ENCODE assay signal across 8 mouse cellular contexts in genomic region chr1:177442196-177442808, GRCm38 (mm10). TPM values are rescaled to one million over a fixed set of nuclear protein-coding genes. Genes with fewer than 3 reads are reported as not detected.
DNase-seq lines count a peak whose midpoint lies in the region; ATAC-seq and TF ChIP-seq lines count a peak whose summit lies in the region.

TSS of gene Zbtb18 (plus strand) at chr1:177442351.

- TF ChIP-seq CTCF in E14TG2a.4 (conservative IDR thresholded peaks at IDR 0.05; ENCODE audit: low read length), result no peak
- no peak for TF ChIP-seq CTCF in heart, postnatal 0 days (IDR thresholded peaks at IDR 0.05; ENCODE audit: low read depth)

- peaks cover 2% of the 10 kb centered on the region for H3K36me3 ChIP-seq in E14TG2a.4 (ENCODE audit: insufficient read depth, low read length)
- peaks cover 4% of the 10 kb centered on the region; the same call in 1 of the 2 replicates for H3K36me3 ChIP-seq in embryonic facial prominence, embryonic 14.5 days (ENCODE audit: control insufficient read depth, insufficient read depth, low read length)
- peaks cover 4% of the 10 kb centered on the region; the same call in 1 of the 2 replicates for H3K36me3 ChIP-seq in heart, postnatal 0 days (replicated peaks; ENCODE audit: control insufficient read depth, insufficient read depth, low read length)
- H3K36me3 ChIP-seq in limb, embryonic 10.5 days, result peaks cover 2% of the 10 kb centered on the region
- no peaks in the 10 kb centered on the region for H3K36me3 ChIP-seq in neural tube, embryonic 12.5 days

- TF ChIP-seq EP300 in heart, postnatal 0 days (IDR thresholded peaks at IDR 0.05; ENCODE audit: low read depth), result no peak

- H3K9me3 ChIP-seq in E14TG2a.4 (ENCODE audit: low read length), result peaks cover 12% of the 10 kb centered on the region
- no peaks in the 10 kb centered on the region for H3K9me3 ChIP-seq in embryonic facial prominence, embryonic 14.5 days (ENCODE audit: control insufficient read depth, low read length)
- no peaks in the 10 kb centered on the region for H3K9me3 ChIP-seq in heart, postnatal 0 days (replicated peaks; ENCODE audit: control insufficient read depth, low read length)
- H3K9me3 ChIP-seq in limb, embryonic 10.5 days (replicated peaks), result no peaks in the 10 kb centered on the region
- no peaks in the 10 kb centered on the region for H3K9me3 ChIP-seq in neural tube, embryonic 12.5 days

- H3K4me3 ChIP-seq in E14TG2a.4 (replicated peaks; ENCODE audit: low read length), result peak within 1 kb of the TSS; percentile 92
- H3K4me3 ChIP-seq in embryonic facial prominence, embryonic 14.5 days (ENCODE audit: low read depth, low read length), result peak within 1 kb of the TSS; percentile 82
- H3K4me3 ChIP-seq in heart, postnatal 0 days (ENCODE audit: low read depth, low read length), result peak within 1 kb of the TSS; percentile 92
- peak within 1 kb of the TSS; percentile 84 for H3K4me3 ChIP-seq in limb, embryonic 10.5 days
- H3K4me3 ChIP-seq in neural tube, embryonic 12.5 days, result peak within 1 kb of the TSS; percentile 82

- H3K4me1 ChIP-seq in E14TG2a.4 (replicated peaks; ENCODE audit: low read depth, low read length), result peaks cover 25% of the 10 kb centered on the region
- H3K4me1 ChIP-seq in embryonic facial prominence, embryonic 14.5 days (ENCODE audit: control insufficient read depth, insufficient read depth, low read length), result peaks cover 27% of the 10 kb centered on the region
- H3K4me1 ChIP-seq in heart, postnatal 0 days (ENCODE audit: control insufficient read depth, insufficient read depth), result peaks cover 16% of the 10 kb centered on the region
- peaks cover 42% of the 10 kb centered on the region for H3K4me1 ChIP-seq in limb, embryonic 10.5 days
- H3K4me1 ChIP-seq in neural tube, embryonic 12.5 days, result peaks cover 34% of the 10 kb centered on the region

- peaks cover 26% of the 10 kb centered on the region for H3K27me3 ChIP-seq in E14TG2a.4 (ENCODE audit: insufficient read depth, low read length)
- H3K27me3 ChIP-seq in embryonic facial prominence, embryonic 14.5 days (replicated peaks; ENCODE audit: control insufficient read depth, insufficient read depth, low read length), result no peaks in the 10 kb centered on the region
- H3K27me3 ChIP-seq in heart, postnatal 0 days (ENCODE audit: control insufficient read depth, insufficient read depth, low read length), result no peaks in the 10 kb centered on the region
- H3K27me3 ChIP-seq in limb, embryonic 10.5 days (ENCODE audit: low read depth, poor library complexity, severe bottlenecking), result no peaks in the 10 kb centered on the region
- no peaks in the 10 kb centered on the region for H3K27me3 ChIP-seq in neural tube, embryonic 12.5 days (replicated peaks)

- DNase-seq in frontal cortex, adult 2 months (ENCODE audit: extremely low spot score in 1 of 2, low spot score in 1 of 2), result no peak
- no peak for DNase-seq in frontal cortex, postnatal 36 days (ENCODE audit: low spot score in 2 of 2)
- no peak for DNase-seq in embryonic facial prominence, embryonic 14.5 days (ENCODE audit: low spot score)
- DNase-seq in heart, postnatal 0 days (ENCODE audit: low spot score), result no peak
- DNase-seq in limb, embryonic 10.5 days (ENCODE audit: low spot score), result peak; percentile 69
- no peak for DNase-seq in ovary, adult 18-20 months (ENCODE audit: low spot score)

- ATAC-seq in embryonic facial prominence, embryonic 14.5 days (ENCODE audit: low read depth), result peak; percentile 2; the same call in 1 of the 2 replicates
- ATAC-seq in heart, postnatal 0 days (ENCODE audit: insufficient read depth, low read depth), result peak; percentile 3
- peak; percentile 2 for ATAC-seq in neural tube, embryonic 12.5 days (ENCODE audit: low FRiP score, low read depth)

- peak within 1 kb of the TSS; percentile 91 for H3K9ac ChIP-seq in embryonic facial prominence, embryonic 14.5 days (ENCODE audit: low read depth, low read length)
- H3K9ac ChIP-seq in heart, postnatal 0 days (replicated peaks; ENCODE audit: low read depth, low read length), result peak within 1 kb of the TSS; percentile 87
- H3K9ac ChIP-seq in neural tube, embryonic 12.5 days, result peak within 1 kb of the TSS; percentile 97

- no CpG with 5 or more reads among the region's 106 CpGs for WGBS in embryonic facial prominence, embryonic 14.5 days
- WGBS in heart, postnatal 0 days, result 1% methylated on average over 39 of the region's 106 CpGs
- WGBS in limb, embryonic 10.5 days, result 4% methylated on average over 37 of the region's 106 CpGs
- WGBS in neural tube, embryonic 12.5 days, result under 1% methylated on average over 43 of the region's 106 CpGs

- H3K27ac ChIP-seq in embryonic facial prominence, embryonic 14.5 days (replicated peaks; ENCODE audit: low read depth, low read length), result peak within 1 kb of the TSS; percentile 94
- H3K27ac ChIP-seq in heart, postnatal 0 days (ENCODE audit: low read depth), result peak within 1 kb of the TSS; percentile 99
- peak within 1 kb of the TSS; percentile 93 for H3K27ac ChIP-seq in limb, embryonic 10.5 days
- H3K27ac ChIP-seq in neural tube, embryonic 12.5 days, result peak within 1 kb of the TSS; percentile 99

- peak within 1 kb of the TSS; percentile 94 for H3K4me2 ChIP-seq in embryonic facial prominence, embryonic 14.5 days (ENCODE audit: low read depth, low read length)
- peak within 1 kb of the TSS; percentile 97 for H3K4me2 ChIP-seq in heart, postnatal 0 days (ENCODE audit: low read depth, low read length)
- H3K4me2 ChIP-seq in neural tube, embryonic 12.5 days (replicated peaks), result peak within 1 kb of the TSS; percentile 70

RNA-seq across cellular contexts. Expression of gene Zbtb18, which starts in this region (rescaled TPM):
- polyA plus RNA-seq in frontal cortex, adult 2 months (2012; rRNA removed), result 77.6 and 96.1 TPM in 2 replicates
- 4.5 and 7.0 TPM in 2 replicates for polyA plus RNA-seq in embryonic facial prominence, embryonic 14.5 days (2014; fragmentation: Nextera tagmentation; extraction: Ambion mirVana)
- 12.5 and 15.2 TPM in 2 replicates for total RNA-seq in heart, postnatal 0 days (2014; rRNA removed; ENCODE audit: low replicate concordance)
- polyA plus RNA-seq in heart, postnatal 0 days (2015; fragmentation: Nextera tagmentation; extraction: Ambion mirVana), result 1.3 and 1.7 TPM in 2 replicates
- 0.99 and 1.0 TPM in 2 replicates for polyA plus RNA-seq in limb, embryonic 10.5 days (2016; fragmentation: Nextera tagmentation; extraction: Ambion mirVana)
- 6.6 and 10.4 TPM in 2 replicates for polyA plus RNA-seq in neural tube, embryonic 12.5 days (2016; fragmentation: Nextera tagmentation; extraction: Ambion mirVana)
